ENCODE assay signal across 9 mouse cellular contexts in genomic region chr14:103898689-103899088, GRCm38 (mm10). TPM values are rescaled to one million over a fixed set of nuclear protein-coding genes. Genes with fewer than 3 reads are reported as not detected.
DNase-seq lines count a peak whose midpoint lies in the region; ATAC-seq and TF ChIP-seq lines count a peak whose summit lies in the region.
"Had no signal": no experiment of that assay in that cellular context is flagged by ENCODE, and none has a peak within 500 bp of the region (broad histone marks: within the 10 kb centered on the region; RNA-seq: fewer than 3 reads in every experiment).

No protein-coding gene starts in this region.

- H3K27me3 ChIP-seq in hindbrain, embryonic 10.5 days (ENCODE audit: insufficient read depth, poor library complexity, severe bottlenecking) = no peaks in the 10 kb centered on the region
- H3K27me3 ChIP-seq in liver, embryonic 14.5 days (ENCODE audit: control insufficient read depth, insufficient read depth, low read length) = no peaks in the 10 kb centered on the region

- no peak for TF ChIP-seq CTCF in cortical plate, adult 2 months (IDR thresholded peaks at IDR 0.05; ENCODE audit: extremely low read depth, insufficient read depth, low read length)
- TF ChIP-seq CTCF in liver, embryonic 14.5 days (IDR thresholded peaks at IDR 0.05; ENCODE audit: low read depth) = no peak

- H3K4me2 ChIP-seq in liver, embryonic 14.5 days (ENCODE audit: low read depth) = 0 out of 2 replicates have a peak overlapping the region, but pooled peaks have one; percentile 2

- H3K4me3 ChIP-seq in cortical plate, adult 2 months (ENCODE audit: insufficient read depth, low read length) = peak overlapping the region; percentile 23; the same call in 1 of the 2 replicates
- H3K4me3 ChIP-seq in hindbrain, embryonic 10.5 days = peak overlapping the region; percentile 40
- H3K4me3 ChIP-seq in liver, embryonic 14.5 days (ENCODE audit: insufficient read depth in 1 of 2, low read depth in 2 of 2, low read length in 2 of 2) = no peak overlapping the region

- peak; percentile 16 to 34 for DNase-seq in heart, adult 18-20 months
- DNase-seq in heart, adult 8-10 months (ENCODE audit: low spot score) = no peak
- DNase-seq in hindbrain, embryonic 10.5 days (ENCODE audit: low spot score) = peak; percentile 72
- peak in 1 of 3 experiments; percentile 4 for DNase-seq in liver, embryonic 14.5 days (ENCODE audit: low read depth in 3 of 3, low spot score in 3 of 3)
- peak; percentile 56 for DNase-seq in retina, postnatal 1 day
- no peak for DNase-seq in left cerebral cortex, adult 8-10 months (ENCODE audit: low spot score in 2 of 2)
- DNase-seq in cerebellum, adult 9-11 months = no peak

- H3K4me1 ChIP-seq in cortical plate, adult 2 months (ENCODE audit: control insufficient read depth, insufficient read depth, low read length) = peaks cover 2% of the 10 kb centered on the region; the same call in 1 of the 2 replicates
- H3K4me1 ChIP-seq in hindbrain, embryonic 10.5 days (replicated peaks) = peaks cover 37% of the 10 kb centered on the region
- H3K4me1 ChIP-seq in liver, embryonic 14.5 days (replicated peaks; ENCODE audit: control insufficient read depth in 2 of 2, insufficient read depth in 2 of 2, low read length in 1 of 2) = peaks cover 0 to 5% of the 10 kb centered on the region in 2 experiments; a peak in 1 of 4 replicates

- H3K9me3 ChIP-seq in hindbrain, embryonic 10.5 days = no peaks in the 10 kb centered on the region
- H3K9me3 ChIP-seq in liver, embryonic 14.5 days (ENCODE audit: control insufficient read depth, low read length) = no peaks in the 10 kb centered on the region

- no peak for TF ChIP-seq EP300 in liver, embryonic 14.5 days (IDR thresholded peaks at IDR 0.05; ENCODE audit: low read depth)

- H3K27ac ChIP-seq in cortical plate, adult 2 months (ENCODE audit: insufficient read depth, low read length) = no peak overlapping the region
- peak overlapping the region; percentile 88 for H3K27ac ChIP-seq in hindbrain, embryonic 10.5 days
- no peak overlapping the region for H3K27ac ChIP-seq in liver, embryonic 14.5 days
- H3K27ac ChIP-seq: heart, adult 2 months had no signal

- ATAC-seq in liver, embryonic 14.5 days (ENCODE audit: insufficient read depth) = no peak

- H3K36me3 ChIP-seq in hindbrain, embryonic 10.5 days = no peaks in the 10 kb centered on the region
- H3K36me3 ChIP-seq in liver, embryonic 14.5 days (replicated peaks; ENCODE audit: control insufficient read depth, insufficient read depth, low read depth) = no peaks in the 10 kb centered on the region

- no peak overlapping the region for H3K9ac ChIP-seq in liver, embryonic 14.5 days (replicated peaks)

- WGBS in hindbrain, embryonic 10.5 days = 13% methylated on average over 9 of the region's 9 CpGs
- 16% methylated on average over 9 of the region's 9 CpGs for WGBS in liver, embryonic 14.5 days (ENCODE audit: insufficient replicate concordance)

- no peak for TF ChIP-seq POLR2A in cortical plate, adult 2 months (IDR thresholded peaks at IDR 0.05; ENCODE audit: extremely low read depth, insufficient read depth, low read length)

RNA-seq across cellular contexts. Expression of gene Ednrb, which starts 54.5 kb away (rescaled TPM):
- total RNA-seq in heart, adult 18-20 months (2021) = 10 to 100 TPM; 14.2 to 17.4 TPM
- total RNA-seq in heart, adult 8-10 months (2022) = 10 to 100 TPM; 12.3 to 15.2 (median 14.0) TPM
- polyA plus RNA-seq in cortical plate, adult 2 months (2012; rRNA removed) = 25.4 and 28.9 TPM in 2 replicates
- 76.5 and 105 TPM in 2 replicates for polyA plus RNA-seq in hindbrain, embryonic 10.5 days (2016; fragmentation: Nextera tagmentation; extraction: Ambion mirVana)
- 1.6 and 2.3 TPM in 2 replicates for polyA plus RNA-seq in liver, embryonic 14.5 days (2012; rRNA removed)
- 6.7 and 7.5 TPM in 2 replicates for polyA plus RNA-seq in liver, embryonic 14.5 days (2014; fragmentation: Nextera tagmentation; extraction: Ambion mirVana)
- 10 to 100 TPM; 37.5 to 40.3 (median 38.6) TPM for total RNA-seq in left cerebral cortex, adult 8-10 months (2022)

Comparison
In these comparisons a context has a peak if more than half of its experiments do, and no peak if none do; other contexts are left out.
1. DNase-seq: peak in heart, adult 18-20 months (2 of 2), hindbrain, embryonic 10.5 days (single experiment) and retina, postnatal 1 day (single experiment); none in heart, adult 8-10 months (single experiment), left cerebral cortex, adult 8-10 months (0 of 2) and cerebellum, adult 9-11 months (single experiment).
2. H3K4me3 ChIP-seq: peak in cortical plate, adult 2 months (single experiment) and hindbrain, embryonic 10.5 days (single experiment); none in liver, embryonic 14.5 days (0 of 2).